Mouse (Mus musculus) heart, postnatal 0 days (tissue): ENCODE data around the gene Ppfia2. TPM values are rescaled to one million over a fixed set of nuclear protein-coding genes. Genes with fewer than 3 reads are reported as not detected.

Experiments
- ATAC-seq: fragments of 200-750 bp; cut with Nextera tagmentation; 2 replicates; pipeline ENCODE4 v1.8.0; 2017; ENCODE audit warnings: low read depth, moderate number of reproducible peaks, moderate library complexity; ENCODE audit not compliant: insufficient read depth
- DNase-seq: peaks from one replicate; pipeline ENCODE4 v3.0.0-alpha.2; 2016; ENCODE audit warnings: low spot score
- H3K27ac ChIP-seq: fragments of 300-500 bp; sonication (generic); 2 replicates; pipeline ENCODE4 v1.5.1; 2014; ENCODE audit warnings: low read depth, mild to moderate bottlenecking
- H3K27me3 ChIP-seq: fragments of 300-500 bp; sonication (generic); 2 replicates; pipeline ENCODE4 v1.6.1; 2014; ENCODE audit warnings: low read length, mixed read lengths; ENCODE audit not compliant: control insufficient read depth, insufficient read depth
- H3K36me3 ChIP-seq: fragments of 300-500 bp; sonication (generic); replicated peaks from 2 replicates; pipeline ENCODE4 v1.6.1; 2014; ENCODE audit warnings: low read length, mixed read lengths; ENCODE audit not compliant: control insufficient read depth, insufficient read depth
- H3K4me1 ChIP-seq: fragments of 300-500 bp; sonication (generic); 2 replicates; pipeline ENCODE4 v1.6.1; 2014; ENCODE audit warnings: antibody characterized with exemption; ENCODE audit not compliant: control insufficient read depth, insufficient read depth
- H3K4me2 ChIP-seq: fragments of 300-500 bp; sonication (generic); 2 replicates; pipeline ENCODE4 v1.6.1; 2014; ENCODE audit warnings: low read depth, mild to moderate bottlenecking, low read length, moderate library complexity
- H3K4me3 ChIP-seq: fragments of 300-500 bp; sonication (generic); 2 replicates; pipeline ENCODE4 v1.5.1; 2014; ENCODE audit warnings: low read depth, low read length
- H3K9ac ChIP-seq: fragments of 300-500 bp; sonication (generic); replicated peaks from 2 replicates; pipeline ENCODE4 v1.6.1; 2014; ENCODE audit warnings: low read depth, low read length, mixed read lengths
- H3K9me3 ChIP-seq: fragments of 300-500 bp; sonication (generic); replicated peaks from 2 replicates; pipeline ENCODE4 v1.6.1; 2016; ENCODE audit warnings: low read length; ENCODE audit not compliant: control insufficient read depth
- CTCF ChIP-seq: IDR thresholded peaks from 2 replicates; pipeline ENCODE4 v1.5.1; 2016; ENCODE audit warnings: antibody characterized with exemption, control low read depth, low read depth
- EP300 ChIP-seq: IDR thresholded peaks from 2 replicates; pipeline ENCODE4 v1.6.1; 2016; ENCODE audit warnings: antibody characterized with exemption, low read depth
- WGBS: fragments of 180-500 bp; shearing (Covaris S2); extraction: QIAGEN DNeasy Blood & Tissue Kit; methylation state at CpG from one replicate; pipeline ENCODE4 v1.1.7; 2014; 5-methylcytosine and 5-hydroxymethylcytosine counted together
- polyA plus RNA-seq: library from polyadenylated mRNA; unstranded; fragments of >200 nt; fragmentation: Nextera tagmentation; extraction: Ambion mirVana; gene quantifications from 2 replicates; pipeline ENCODE4 v1.2.1, GENCODE M21; 2015
- total RNA-seq: library from RNA; depleted of rRNA; stranded (reverse); fragments of >200 nt; gene quantifications from 2 replicates; pipeline ENCODE4 v1.2.3, GENCODE M21; 2014; ENCODE audit warnings: low replicate concordance

Ppfia2 gene
- total and polyA plus RNA-seq, 2 experiments from 2014 or later, result 0.20 to 2.2 TPM

DNA sequence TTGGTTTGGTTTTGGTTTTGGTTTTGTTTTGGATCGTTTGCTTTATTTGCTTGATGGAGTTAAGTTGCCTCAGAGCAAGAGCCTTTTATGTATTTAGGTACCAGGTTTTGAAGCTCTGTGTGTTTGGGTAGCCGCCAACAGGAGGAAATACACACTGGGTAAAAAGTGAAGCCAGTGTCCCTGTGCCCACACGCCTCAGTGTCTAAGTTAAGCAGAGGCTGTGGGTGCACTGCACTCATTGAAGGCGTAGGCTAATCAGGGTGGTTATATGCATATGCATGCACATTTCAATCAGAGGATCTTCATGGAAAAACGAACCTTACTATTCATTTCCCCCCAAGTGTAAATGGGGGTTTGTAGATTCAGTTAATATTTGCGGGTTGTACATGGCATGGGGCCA is 290.9 kb downstream of the Ppfia2 start:
- no peaks in the 10 kb centered on the region for H3K9me3 ChIP-seq
- no peaks in the 10 kb centered on the region for H3K36me3 ChIP-seq
- ATAC-seq (no peak), DNase-seq (no peak)
- WGBS, result 75% methylated on average over 6 of the region's 6 CpGs
- H3K4me1 ChIP-seq, result no peaks in the 10 kb centered on the region
- no peak overlapping the region for H3K27ac ChIP-seq
- H3K4me3 ChIP-seq, result no peak overlapping the region
- H3K9ac ChIP-seq, result no peak overlapping the region
- H3K27me3 ChIP-seq, result no peaks in the 10 kb centered on the region
- TF ChIP-seq CTCF (no peak), EP300 (no peak)
- H3K4me2 ChIP-seq, result no peak overlapping the region

DNA sequence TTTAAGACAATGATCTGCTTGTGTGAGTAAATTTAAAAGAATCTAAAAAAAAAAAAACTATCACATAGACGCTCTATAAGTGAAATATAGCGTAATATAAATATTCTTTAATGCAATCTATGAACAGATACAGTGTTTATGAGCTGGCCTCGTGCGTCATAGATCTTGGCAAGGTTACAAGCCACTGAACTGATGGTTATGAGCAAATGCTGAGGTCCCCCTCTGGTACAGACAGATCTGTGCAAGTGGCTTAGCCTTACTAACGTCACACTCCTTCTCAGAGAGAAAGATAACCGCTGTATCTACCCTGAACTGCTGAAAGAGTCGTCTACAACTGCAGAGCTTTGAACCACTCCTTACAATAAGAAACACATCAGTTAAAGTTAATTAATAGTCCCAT is 293.6 kb downstream of the Ppfia2 start:
- no peak for ATAC-seq
- Histone ChIP-seq H3K9ac (no peak overlapping the region), H3K9me3 (no peaks in the 10 kb centered on the region), H3K27me3 (no peaks in the 10 kb centered on the region), H3K36me3 (no peaks in the 10 kb centered on the region), H3K4me3 (no peak overlapping the region), H3K27ac (no peak overlapping the region), H3K4me1 (no peaks in the 10 kb centered on the region), H3K4me2 (no peak overlapping the region)
- WGBS, result 56% methylated on average over 7 of the region's 7 CpGs
- TF ChIP-seq CTCF (no peak), EP300 (no peak)
- DNase-seq, result no peak

DNA sequence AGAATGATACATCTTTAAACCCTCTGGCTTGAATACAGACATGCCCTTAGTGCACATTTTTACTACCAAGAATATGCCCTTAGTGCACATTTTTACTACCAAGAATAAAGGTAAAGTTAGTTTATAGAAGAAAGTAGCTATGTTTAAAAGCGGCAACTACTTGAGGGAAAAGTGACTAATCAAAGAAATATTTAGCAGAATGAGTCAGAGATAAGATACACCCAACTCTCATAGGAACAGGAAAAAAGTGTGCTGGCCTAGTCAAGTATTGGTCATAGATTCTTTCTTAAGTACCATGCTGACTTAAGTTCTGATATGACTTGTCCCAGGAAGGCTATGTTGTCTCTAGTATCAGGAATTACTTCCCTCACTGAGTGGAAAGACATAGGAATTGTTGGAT is 305.4 kb downstream of the Ppfia2 start:
- H3K36me3 ChIP-seq, result no peaks in the 10 kb centered on the region
- H3K9me3 ChIP-seq, result no peaks in the 10 kb centered on the region
- no peak overlapping the region for H3K4me2 ChIP-seq
- no peak for TF ChIP-seq CTCF
- TF ChIP-seq EP300, result no peak
- no peak overlapping the region for H3K9ac ChIP-seq
- no peak overlapping the region for H3K27ac ChIP-seq
- ATAC-seq (no peak), DNase-seq (no peak)
- WGBS, result 38% methylated on average over 1 of the region's 1 CpGs
- H3K4me3 ChIP-seq, result no peak overlapping the region
- H3K27me3 ChIP-seq, result no peaks in the 10 kb centered on the region
- no peaks in the 10 kb centered on the region for H3K4me1 ChIP-seq

DNA sequence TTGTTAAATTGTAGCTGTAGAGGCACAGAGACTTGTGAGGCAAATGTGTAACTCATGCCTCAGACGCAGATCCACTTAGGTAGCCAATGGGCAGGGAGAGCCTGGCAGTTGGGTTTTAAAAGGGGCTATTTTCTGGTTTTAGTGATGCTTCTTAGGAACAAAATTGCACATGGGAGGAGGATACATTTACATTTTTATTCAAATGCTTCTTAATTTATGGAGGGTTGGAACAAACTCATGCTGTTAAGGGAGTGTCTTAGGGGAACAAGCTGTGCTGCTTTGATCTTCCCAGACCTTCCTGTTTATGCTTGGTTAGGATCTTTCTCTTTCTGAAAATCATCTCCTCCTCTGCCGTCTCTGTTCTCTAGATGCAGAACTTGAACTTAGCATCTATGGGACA is 345.3 kb downstream of the Ppfia2 start:
- Histone ChIP-seq H3K27me3 (no peaks in the 10 kb centered on the region), H3K9ac (no peak overlapping the region), H3K4me3 (no peak overlapping the region), H3K27ac (no peak overlapping the region), H3K9me3 (no peaks in the 10 kb centered on the region), H3K36me3 (no peaks in the 10 kb centered on the region), H3K4me2 (no peak overlapping the region), H3K4me1 (no peaks in the 10 kb centered on the region)
- no peak for TF ChIP-seq CTCF
- no peak for TF ChIP-seq EP300
- 60% methylated on average over 2 of the region's 2 CpGs for WGBS
- no peak for ATAC-seq
- no peak for DNase-seq

DNA sequence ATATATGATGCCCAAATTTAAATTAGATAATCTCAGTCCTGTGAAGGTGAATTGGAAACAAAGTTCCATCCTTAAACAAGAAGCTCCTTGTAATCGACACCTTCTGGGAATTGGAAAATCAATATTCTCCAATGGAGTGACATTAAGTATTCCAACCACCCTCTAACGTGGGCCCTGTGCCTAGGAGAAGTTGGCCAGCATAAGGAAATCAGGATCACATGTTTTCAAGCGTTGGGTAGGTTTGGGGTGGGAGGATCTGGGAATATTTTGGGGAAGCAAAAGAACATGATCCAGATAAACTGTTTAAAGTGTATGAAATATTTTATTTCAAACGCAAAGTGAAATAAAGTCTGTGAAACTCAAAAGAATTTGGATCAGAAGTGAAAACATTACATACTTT is 348.2 kb downstream of the Ppfia2 start:
- Histone ChIP-seq H3K4me3 (no peak overlapping the region), H3K27me3 (no peaks in the 10 kb centered on the region), H3K4me1 (0 out of 2 replicates have a peak, but pooled peaks cover 5% of the 10 kb centered on the region), H3K9me3 (no peaks in the 10 kb centered on the region), H3K9ac (no peak overlapping the region), H3K36me3 (no peaks in the 10 kb centered on the region), H3K4me2 (no peak overlapping the region), H3K27ac (no peak overlapping the region)
- no peak for ATAC-seq
- TF ChIP-seq EP300 (no peak), CTCF (no peak)
- no peak for DNase-seq
- 73% methylated on average over 4 of the region's 4 CpGs for WGBS

DNA sequence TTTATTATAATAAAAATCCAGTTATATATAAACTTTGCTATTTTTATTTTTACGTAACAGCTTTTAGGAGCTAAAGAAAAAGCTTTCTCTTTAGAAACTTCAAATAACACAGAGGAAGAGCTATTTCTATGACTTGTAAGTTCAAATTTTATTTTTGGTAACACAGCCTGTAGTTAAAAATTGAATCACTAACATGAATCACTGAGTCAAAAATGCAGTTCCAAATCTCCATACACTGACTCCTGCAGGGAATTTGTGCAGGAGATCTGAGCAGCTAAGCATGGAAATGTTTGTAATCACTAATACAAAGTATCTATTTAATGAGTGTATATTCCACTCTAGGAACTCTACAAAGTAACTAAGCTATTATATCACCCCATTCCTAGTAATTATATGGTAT is 354.1 kb downstream of the Ppfia2 start:
- Histone ChIP-seq H3K4me2 (no peak overlapping the region), H3K9ac (no peak overlapping the region), H3K4me1 (0 out of 2 replicates have a peak, but pooled peaks cover 5% of the 10 kb centered on the region), H3K27me3 (no peaks in the 10 kb centered on the region), H3K36me3 (no peaks in the 10 kb centered on the region), H3K4me3 (no peak overlapping the region), H3K27ac (no peak overlapping the region), H3K9me3 (no peaks in the 10 kb centered on the region)
- DNase-seq, result no peak
- 89% methylated on average over 1 of the region's 1 CpGs for WGBS
- no peak for ATAC-seq
- TF ChIP-seq EP300 (no peak), CTCF (no peak)
